ENCODE assay signal across 11 mouse cellular contexts in the genomic region with DNA sequence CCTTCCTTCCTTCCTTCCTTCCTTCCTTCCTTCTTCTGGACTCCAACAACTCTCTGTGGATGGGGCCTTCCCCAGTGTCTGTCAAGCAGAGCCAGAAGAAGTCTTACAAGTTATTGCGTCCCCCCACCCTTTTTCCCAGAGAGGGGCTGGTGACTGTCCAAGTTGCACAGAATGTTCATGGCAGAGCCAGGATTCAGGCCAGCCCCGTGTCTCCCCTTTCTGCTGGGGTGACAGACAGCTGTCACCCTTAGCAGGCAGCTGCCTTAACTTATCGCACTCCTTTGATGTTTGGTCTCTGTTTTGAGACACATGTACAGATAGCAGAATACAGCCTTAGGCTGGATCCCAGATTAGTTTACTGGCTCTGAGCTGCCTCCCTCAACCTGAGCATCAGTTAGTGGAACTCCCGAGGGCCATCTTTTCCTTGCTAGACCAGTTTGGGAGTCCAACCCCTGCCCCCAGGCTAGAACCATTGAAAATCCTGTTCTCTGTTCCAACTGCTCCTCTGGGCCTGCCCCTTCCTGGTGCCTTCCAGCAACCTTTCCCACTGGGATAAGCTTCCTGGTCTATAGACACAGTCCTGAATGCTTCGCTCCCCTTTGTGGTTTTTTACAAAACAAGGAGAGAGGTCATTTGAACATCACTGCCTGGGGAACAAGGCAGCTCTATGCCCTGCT. TPM values are rescaled to one million over a fixed set of nuclear protein-coding genes. Genes with fewer than 3 reads are reported as not detected.
DNase-seq lines count a peak whose midpoint lies in the region; ATAC-seq lines count a peak whose summit lies in the region.
"Had no signal": no experiment of that assay in that cellular context is flagged by ENCODE, and none has a peak within 500 bp of the region (broad histone marks: within the 10 kb centered on the region; RNA-seq: fewer than 3 reads in every experiment).

No protein-coding gene starts in this region.

- ATAC-seq in forebrain, embryonic 14.5 days, result no peak
- ATAC-seq in neural tube, embryonic 11.5 days (ENCODE audit: insufficient read depth, low FRiP score, low TSS enrichment), result no peak

- peak overlapping the region; percentile 77 for H3K27ac ChIP-seq in forebrain, embryonic 10.5 days
- H3K27ac ChIP-seq in forebrain, embryonic 14.5 days (ENCODE audit: low read depth, low read length), result no peak overlapping the region
- peak overlapping the region; percentile 68 for H3K27ac ChIP-seq in neural tube, embryonic 11.5 days (ENCODE audit: low read depth, low read length)
- H3K27ac ChIP-seq in limb, embryonic 10.5 days, result peak overlapping the region; percentile 78

- H3K4me1 ChIP-seq in forebrain, embryonic 10.5 days, result peaks cover 59% of the 10 kb centered on the region
- H3K4me1 ChIP-seq in forebrain, embryonic 14.5 days (ENCODE audit: control insufficient read depth, insufficient read depth, low read length), result no peaks in the 10 kb centered on the region
- peaks cover 26% of the 10 kb centered on the region for H3K4me1 ChIP-seq in neural tube, embryonic 11.5 days (ENCODE audit: control insufficient read depth, insufficient read depth, low read length)
- H3K4me1 ChIP-seq in limb, embryonic 10.5 days, result peaks cover 84% of the 10 kb centered on the region

- no peak overlapping the region for H3K9ac ChIP-seq in forebrain, embryonic 14.5 days (ENCODE audit: low read length)
- no peak overlapping the region; the same call in 1 of the 2 replicates for H3K9ac ChIP-seq in neural tube, embryonic 11.5 days (ENCODE audit: low read length)

- 50% methylated on average over 5 of the region's 5 CpGs for WGBS in forebrain, embryonic 10.5 days
- 56% methylated on average over 5 of the region's 5 CpGs for WGBS in forebrain, embryonic 14.5 days
- 59% methylated on average over 5 of the region's 5 CpGs for WGBS in neural tube, embryonic 11.5 days
- 52% methylated on average over 5 of the region's 5 CpGs for WGBS in limb, embryonic 10.5 days

- H3K4me3 ChIP-seq in forebrain, embryonic 10.5 days, result no peak overlapping the region
- H3K4me3 ChIP-seq in forebrain, embryonic 14.5 days (ENCODE audit: low read depth, low read length), result no peak overlapping the region
- H3K4me3 ChIP-seq in neural tube, embryonic 11.5 days (ENCODE audit: low read depth, low read length), result no peak overlapping the region
- no peak overlapping the region for H3K4me3 ChIP-seq in limb, embryonic 10.5 days

- no peaks in the 10 kb centered on the region for H3K36me3 ChIP-seq in forebrain, embryonic 10.5 days (replicated peaks)
- no peaks in the 10 kb centered on the region for H3K36me3 ChIP-seq in forebrain, embryonic 14.5 days (ENCODE audit: control insufficient read depth, insufficient read depth, low read length)
- H3K36me3 ChIP-seq in neural tube, embryonic 11.5 days (ENCODE audit: control insufficient read depth, insufficient read depth, low read length), result no peaks in the 10 kb centered on the region
- no peaks in the 10 kb centered on the region for H3K36me3 ChIP-seq in limb, embryonic 10.5 days

- no peak overlapping the region for H3K4me2 ChIP-seq in forebrain, embryonic 14.5 days (ENCODE audit: low read length)
- H3K4me2 ChIP-seq in neural tube, embryonic 11.5 days (ENCODE audit: low read depth), result no peak overlapping the region

- H3K9me3 ChIP-seq in forebrain, embryonic 10.5 days, result no peaks in the 10 kb centered on the region
- no peaks in the 10 kb centered on the region for H3K9me3 ChIP-seq in forebrain, embryonic 14.5 days (replicated peaks; ENCODE audit: control insufficient read depth, low read length)
- no peaks in the 10 kb centered on the region for H3K9me3 ChIP-seq in neural tube, embryonic 11.5 days (ENCODE audit: control insufficient read depth, low read length)
- H3K9me3 ChIP-seq in limb, embryonic 10.5 days (replicated peaks), result no peaks in the 10 kb centered on the region

- DNase-seq in forebrain, embryonic 10.5 days (ENCODE audit: extremely low spot score, low spot score), result no peak
- DNase-seq in forebrain, embryonic 14.5 days (ENCODE audit: low spot score), result no peak
- DNase-seq in neural tube, embryonic 11.5 days (ENCODE audit: low spot score), result no peak
- DNase-seq in neural tube, embryonic 10.5 days (ENCODE audit: extremely low spot score, low spot score), result no peak
- no peak for DNase-seq in limb, embryonic 10.5 days (ENCODE audit: low spot score)
- DNase-seq in spleen, adult 18-20 months, result no peak
- DNase-seq in spleen, postnatal 36 days (ENCODE audit: low spot score in 2 of 2), result no peak
- DNase-seq in kidney, postnatal 4 days, result no peak
- DNase-seq: heart, postnatal 14 days; kidney, adult 18-20 months; liver had no signal

- H3K27me3 ChIP-seq in forebrain, embryonic 10.5 days (ENCODE audit: poor library complexity, severe bottlenecking), result no peaks in the 10 kb centered on the region
- no peaks in the 10 kb centered on the region for H3K27me3 ChIP-seq in forebrain, embryonic 14.5 days (replicated peaks; ENCODE audit: control insufficient read depth, insufficient read depth, low read length)
- H3K27me3 ChIP-seq in neural tube, embryonic 11.5 days (ENCODE audit: control insufficient read depth, insufficient read depth, low read length), result no peaks in the 10 kb centered on the region
- H3K27me3 ChIP-seq in limb, embryonic 10.5 days (ENCODE audit: low read depth, poor library complexity, severe bottlenecking), result no peaks in the 10 kb centered on the region

RNA-seq across cellular contexts. Expression of gene Gm21969, which starts 13.5 kb away (rescaled TPM):
- polyA plus RNA-seq in forebrain, embryonic 10.5 days (2016; fragmentation: Nextera tagmentation; extraction: Ambion mirVana), result not detected in 2 replicates
- not detected in 2 replicates for polyA plus RNA-seq in forebrain, embryonic 14.5 days (2014; fragmentation: Nextera tagmentation; extraction: Ambion mirVana)
- polyA plus RNA-seq in neural tube, embryonic 11.5 days (2014; fragmentation: Nextera tagmentation; extraction: Ambion mirVana), result not detected in 2 replicates
- not detected in 2 replicates for polyA plus RNA-seq in limb, embryonic 10.5 days (2016; fragmentation: Nextera tagmentation; extraction: Ambion mirVana)

RNA-seq across cellular contexts. Expression of gene Aldh4a1, which starts 33.2 kb away (rescaled TPM):
- 22.7 and 22.8 TPM in 2 replicates for polyA plus RNA-seq in forebrain, embryonic 10.5 days (2016; fragmentation: Nextera tagmentation; extraction: Ambion mirVana)
- 18.6 and 21.6 TPM in 2 replicates for polyA plus RNA-seq in forebrain, embryonic 14.5 days (2014; fragmentation: Nextera tagmentation; extraction: Ambion mirVana)
- 13.9 and 16.2 TPM in 2 replicates for polyA plus RNA-seq in neural tube, embryonic 11.5 days (2014; fragmentation: Nextera tagmentation; extraction: Ambion mirVana)
- polyA plus RNA-seq in limb, embryonic 10.5 days (2016; fragmentation: Nextera tagmentation; extraction: Ambion mirVana), result 25.5 and 26.0 TPM in 2 replicates

RNA-seq across cellular contexts. Expression of gene Iffo2, which starts 59.1 kb away (rescaled TPM):
- polyA plus RNA-seq in forebrain, embryonic 10.5 days (2016; fragmentation: Nextera tagmentation; extraction: Ambion mirVana), result 2.3 and 3.0 TPM in 2 replicates
- 3.1 and 4.5 TPM in 2 replicates for polyA plus RNA-seq in forebrain, embryonic 14.5 days (2014; fragmentation: Nextera tagmentation; extraction: Ambion mirVana)
- polyA plus RNA-seq in neural tube, embryonic 11.5 days (2014; fragmentation: Nextera tagmentation; extraction: Ambion mirVana), result 2.8 and 3.4 TPM in 2 replicates
- polyA plus RNA-seq in limb, embryonic 10.5 days (2016; fragmentation: Nextera tagmentation; extraction: Ambion mirVana), result 2.8 and 4.1 TPM in 2 replicates
